Mouse (Mus musculus): Measurements from ENCODE around the gene Zfp488. TPM values are rescaled to one million over a fixed set of nuclear protein-coding genes. Genes with fewer than 3 reads are reported as not detected.
A peak's percentile ranks its signal among the peaks of the same experiment; 100 is the strongest.

The Zfp488 gene
- polyA plus RNA-seq, 1 experiment: not detected

- no peaks in the 10 kb centered on the region for H3K36me3 ChIP-seq (ENCODE audit: control insufficient read depth, insufficient read depth)
- TF ChIP-seq MAX (IDR thresholded peaks at IDR 0.05): no peak
- TF ChIP-seq USF1 (IDR thresholded peaks at IDR 0.05; ENCODE audit: low read depth): no peak
- TF ChIP-seq MYOD1 (IDR thresholded peaks at IDR 0.05; ENCODE audit: control insufficient read depth, insufficient read length, low read depth): no peak
- no peak for TF ChIP-seq FOSL1 (IDR thresholded peaks at IDR 0.05; ENCODE audit: insufficient read depth, low read length, poor library complexity, severe bottlenecking)
- TF ChIP-seq CEBPB (IDR thresholded peaks at IDR 0.05; ENCODE audit: low read depth): no peak
- TF ChIP-seq MYOG (IDR thresholded peaks at IDR 0.05; ENCODE audit: control insufficient read depth, extremely low read depth, insufficient read length): no peak
- TF ChIP-seq CTCF (IDR thresholded peaks at IDR 0.05; ENCODE audit: control insufficient read depth, insufficient read depth, insufficient read length): no peak
- no peaks in the 10 kb centered on the region for H3K27me3 ChIP-seq (ENCODE audit: control insufficient read depth, insufficient read depth, insufficient read length)
- no peak overlapping the region for H3K4me3 ChIP-seq (ENCODE audit: insufficient read depth, poor library complexity, severe bottlenecking)
- H3K79me2 ChIP-seq (ENCODE audit: control insufficient read depth, insufficient read depth): no peaks in the 10 kb centered on the region
- H3K79me3 ChIP-seq (ENCODE audit: low read depth): no peaks in the 10 kb centered on the region
- no peak overlapping the region for H3ac ChIP-seq (ENCODE audit: control insufficient read depth, insufficient read length, low read depth)
These were observed 23.8 kb upstream of the Zfp488 start for GRCm38 (mm10) chr14:34002358-34002757.

- TF ChIP-seq CEBPB (IDR thresholded peaks at IDR 0.05; ENCODE audit: low read depth): peak; percentile 37
- no peak for TF ChIP-seq MYOG (IDR thresholded peaks at IDR 0.05; ENCODE audit: control insufficient read depth, extremely low read depth, insufficient read length)
- TF ChIP-seq USF1 (IDR thresholded peaks at IDR 0.05; ENCODE audit: low read depth): no peak
- TF ChIP-seq FOSL1 (IDR thresholded peaks at IDR 0.05; ENCODE audit: insufficient read depth, low read length, poor library complexity, severe bottlenecking): no peak
- Histone ChIP-seq H3K27me3 (ENCODE audit: control insufficient read depth, insufficient read depth, insufficient read length) (no peaks in the 10 kb centered on the region), H3K79me2 (ENCODE audit: control insufficient read depth, insufficient read depth) (no peaks in the 10 kb centered on the region), H3K36me3 (ENCODE audit: control insufficient read depth, insufficient read depth) (no peaks in the 10 kb centered on the region), H3ac (ENCODE audit: control insufficient read depth, insufficient read length, low read depth) (no peak overlapping the region), H3K4me3 (ENCODE audit: insufficient read depth, poor library complexity, severe bottlenecking) (no peak overlapping the region), H3K79me3 (ENCODE audit: low read depth) (no peaks in the 10 kb centered on the region)
These were observed 22.9 kb upstream of the Zfp488 start for GRCm38 (mm10) chr14:34001445-34001844.

DNA sequence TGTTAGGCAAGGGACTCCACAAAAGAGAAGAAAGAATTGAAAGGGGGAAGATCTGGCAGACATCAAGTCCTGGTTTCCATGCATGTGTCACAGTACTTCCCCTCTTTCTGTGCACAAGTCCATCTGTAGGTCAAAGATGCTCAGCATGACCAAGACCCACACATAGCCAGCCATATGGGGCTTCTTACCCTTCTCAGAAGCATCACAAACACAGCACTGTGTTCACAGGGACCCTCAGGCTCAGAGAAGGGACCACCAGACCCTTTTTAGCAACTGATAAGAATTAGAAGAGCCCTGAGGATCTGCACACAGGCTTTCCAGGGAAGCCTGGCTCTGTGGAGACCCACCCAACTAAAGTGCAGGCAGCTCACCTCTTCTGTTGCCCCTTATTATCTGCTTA lies 21.5 kb upstream of the Zfp488 start:
- TF ChIP-seq CEBPB (IDR thresholded peaks at IDR 0.05; ENCODE audit: low read depth): no peak
- Histone ChIP-seq H3K79me3 (ENCODE audit: low read depth) (no peaks in the 10 kb centered on the region), H3ac (ENCODE audit: control insufficient read depth, insufficient read length, low read depth) (no peak overlapping the region), H3K79me2 (ENCODE audit: control insufficient read depth, insufficient read depth) (no peaks in the 10 kb centered on the region), H3K4me3 (ENCODE audit: insufficient read depth, poor library complexity, severe bottlenecking) (no peak overlapping the region), H3K36me3 (ENCODE audit: control insufficient read depth, insufficient read depth) (no peaks in the 10 kb centered on the region), H3K27me3 (ENCODE audit: control insufficient read depth, insufficient read depth, insufficient read length) (no peaks in the 10 kb centered on the region)

DNA sequence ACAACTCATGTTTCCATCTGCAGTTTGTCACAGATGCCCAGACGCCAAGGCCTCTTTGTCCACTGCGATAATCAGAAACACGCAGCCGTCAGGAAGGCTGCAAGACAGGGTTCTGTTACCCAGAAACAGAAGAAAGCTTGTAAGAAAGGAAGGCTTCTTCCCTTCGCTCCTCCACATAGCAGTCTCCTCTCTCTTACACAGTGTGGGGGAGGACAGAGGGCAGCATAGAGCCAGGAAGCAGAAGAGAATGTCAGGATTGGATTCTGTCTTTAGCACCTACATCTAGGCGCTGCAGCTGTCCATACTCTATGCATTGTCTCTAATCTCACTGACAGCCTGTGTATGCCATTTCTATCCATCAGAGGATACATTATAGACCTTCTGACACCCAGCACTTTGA lies 18.9 kb upstream of the Zfp488 start:
- no peaks in the 10 kb centered on the region for H3K36me3 ChIP-seq (ENCODE audit: control insufficient read depth, insufficient read depth)
- no peak overlapping the region for H3ac ChIP-seq (ENCODE audit: control insufficient read depth, insufficient read length, low read depth)
- H3K79me3 ChIP-seq (ENCODE audit: low read depth): no peaks in the 10 kb centered on the region
- H3K79me2 ChIP-seq (ENCODE audit: control insufficient read depth, insufficient read depth): no peaks in the 10 kb centered on the region
- no peaks in the 10 kb centered on the region for H3K27me3 ChIP-seq (ENCODE audit: control insufficient read depth, insufficient read depth, insufficient read length)
- TF ChIP-seq CTCF (IDR thresholded peaks at IDR 0.05; ENCODE audit: control insufficient read depth, insufficient read depth, insufficient read length) (no peak), FOSL1 (IDR thresholded peaks at IDR 0.05; ENCODE audit: insufficient read depth, low read length, poor library complexity, severe bottlenecking) (no peak), MAX (IDR thresholded peaks at IDR 0.05) (no peak), MYOD1 (IDR thresholded peaks at IDR 0.05; ENCODE audit: control insufficient read depth, insufficient read length, low read depth) (no peak), CEBPB (IDR thresholded peaks at IDR 0.05; ENCODE audit: low read depth) (no peak), MYOG (IDR thresholded peaks at IDR 0.05; ENCODE audit: control insufficient read depth, extremely low read depth, insufficient read length) (no peak), USF1 (IDR thresholded peaks at IDR 0.05; ENCODE audit: low read depth) (no peak)
- H3K4me3 ChIP-seq (ENCODE audit: insufficient read depth, poor library complexity, severe bottlenecking): no peak overlapping the region

DNA sequence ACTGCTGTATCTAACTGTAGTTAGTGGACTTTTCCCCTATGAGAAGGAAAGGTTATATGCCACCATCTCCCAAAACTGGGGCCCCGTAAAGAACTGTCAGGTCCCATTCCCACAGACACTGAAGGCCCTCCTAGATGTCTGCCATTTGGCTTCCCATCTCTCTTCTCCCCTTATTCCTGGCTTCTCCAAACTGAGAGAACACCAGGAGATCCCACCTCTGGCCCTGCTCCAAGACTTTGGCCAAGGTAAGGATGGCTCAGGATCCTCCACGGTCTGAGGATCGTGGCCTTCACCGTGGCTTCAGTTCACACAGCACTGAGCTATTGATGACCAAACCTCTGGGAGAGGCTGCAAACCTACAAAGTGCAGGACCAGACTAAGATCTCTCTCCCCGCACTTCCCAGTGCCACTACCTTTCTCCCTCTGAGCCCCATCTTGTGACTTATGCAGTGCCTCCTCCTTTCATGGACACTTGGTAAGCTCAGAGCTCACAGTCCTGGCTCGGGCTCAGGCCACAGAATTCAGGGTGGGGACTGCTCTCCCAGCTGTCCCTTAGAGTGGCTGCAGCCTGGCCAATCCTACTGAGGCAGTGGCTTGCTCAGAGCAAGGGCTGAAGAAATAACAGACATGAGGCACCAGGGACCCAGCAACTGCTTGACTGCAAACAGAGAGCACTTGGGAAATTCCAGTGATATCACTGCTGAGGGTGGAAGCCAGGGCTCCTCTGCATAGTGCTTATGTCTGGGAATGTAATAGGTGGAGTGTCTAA lies 15.1 kb upstream of the Zfp488 start:
- H3K4me3 ChIP-seq (ENCODE audit: insufficient read depth, poor library complexity, severe bottlenecking): no peak overlapping the region
- H3K36me3 ChIP-seq (ENCODE audit: control insufficient read depth, insufficient read depth): no peaks in the 10 kb centered on the region
- TF ChIP-seq FOSL1 (IDR thresholded peaks at IDR 0.05; ENCODE audit: insufficient read depth, low read length, poor library complexity, severe bottlenecking): no peak
- no peak for TF ChIP-seq MYOD1 (IDR thresholded peaks at IDR 0.05; ENCODE audit: control insufficient read depth, insufficient read length, low read depth)
- H3K27me3 ChIP-seq (ENCODE audit: control insufficient read depth, insufficient read depth, insufficient read length): peaks cover 19% of the 10 kb centered on the region
- H3K79me3 ChIP-seq (ENCODE audit: low read depth): no peaks in the 10 kb centered on the region
- H3K79me2 ChIP-seq (ENCODE audit: control insufficient read depth, insufficient read depth): no peaks in the 10 kb centered on the region
- H3ac ChIP-seq (ENCODE audit: control insufficient read depth, insufficient read length, low read depth): no peak overlapping the region

GRCm38 (mm10) chr14:33993051-33993450 lies 14.5 kb upstream of the Zfp488 start:
- TF ChIP-seq FOSL1 (IDR thresholded peaks at IDR 0.05; ENCODE audit: insufficient read depth, low read length, poor library complexity, severe bottlenecking) (no peak), MYOG (IDR thresholded peaks at IDR 0.05; ENCODE audit: control insufficient read depth, extremely low read depth, insufficient read length) (no peak)
- no peaks in the 10 kb centered on the region for H3K79me3 ChIP-seq (ENCODE audit: low read depth)
- no peak overlapping the region for H3ac ChIP-seq (ENCODE audit: control insufficient read depth, insufficient read length, low read depth)
- no peak overlapping the region for H3K4me3 ChIP-seq (ENCODE audit: insufficient read depth, poor library complexity, severe bottlenecking)
- H3K27me3 ChIP-seq (ENCODE audit: control insufficient read depth, insufficient read depth, insufficient read length): peaks cover 21% of the 10 kb centered on the region
- H3K79me2 ChIP-seq (ENCODE audit: control insufficient read depth, insufficient read depth): no peaks in the 10 kb centered on the region
- no peaks in the 10 kb centered on the region for H3K36me3 ChIP-seq (ENCODE audit: control insufficient read depth, insufficient read depth)

Data from C2C12 (cell line).